Mouse (Mus musculus): ENCODE results near the gene Fam111a. TPM values are rescaled to one million over a fixed set of nuclear protein-coding genes. Genes with fewer than 3 reads are reported as not detected.
"Not testable (repeated sequence)": the region's sequence is repeated elsewhere in the genome, so short reads cannot be mapped to it uniquely, and the experiment has no call there.

The Fam111a gene
- 27.4 and 31.1 TPM in 2 replicates for polyA plus RNA-seq (2014; fragmentation: Nextera tagmentation; extraction: Ambion mirVana)

GRCm38 (mm10) chr19:12545440-12545839 is at the start of gene Fam111a:
Gene Fam111a (plus strand): TSS chr19:12545740.
- H3K9me3 ChIP-seq (ENCODE audit: control insufficient read depth, low read length); H3K36me3 ChIP-seq (ENCODE audit: control insufficient read depth, insufficient read depth, low read length); H3K27ac ChIP-seq (ENCODE audit: low read depth, low read length); H3K27me3 ChIP-seq (ENCODE audit: control insufficient read depth, insufficient read depth, low read length); DNase-seq (ENCODE audit: low spot score, missing footprints); H3K4me1 ChIP-seq (ENCODE audit: control insufficient read depth, insufficient read depth, low read length); ATAC-seq (ENCODE audit: low FRiP score); H3K4me2 ChIP-seq; H3K9ac ChIP-seq (ENCODE audit: low read length); H3K4me3 ChIP-seq (ENCODE audit: low read depth, low read length): not testable (repeated sequence)
- 92% methylated on average over 11 of the region's 11 CpGs for WGBS

- Histone ChIP-seq H3K9me3 (ENCODE audit: control insufficient read depth, low read length) (no peaks in the 10 kb centered on the region), H3K27ac (ENCODE audit: low read depth, low read length) (no peak overlapping the region; the same call in 1 of the 2 replicates), H3K4me3 (ENCODE audit: low read depth, low read length) (no peak overlapping the region), H3K9ac (ENCODE audit: low read length) (no peak overlapping the region), H3K36me3 (ENCODE audit: control insufficient read depth, insufficient read depth, low read length) (peaks cover 16% of the 10 kb centered on the region), H3K4me1 (ENCODE audit: control insufficient read depth, insufficient read depth, low read length) (peaks cover 71% of the 10 kb centered on the region), H3K27me3 (ENCODE audit: control insufficient read depth, insufficient read depth, low read length) (no peaks in the 10 kb centered on the region), H3K4me2 (no peak overlapping the region)
- DNase-seq (ENCODE audit: low spot score, missing footprints) (peak; percentile 80), ATAC-seq (ENCODE audit: low FRiP score) (no peak)
- whole genome bisulfite sequencing, result 69% methylated on average over 2 of the region's 2 CpGs
These were observed 49.3 kb upstream of the Fam111a start for GRCm38 (mm10) chr19:12496241-12496640.

GRCm38 (mm10) chr19:12497909-12498308 is 47.6 kb upstream of the Fam111a start:
- H3K9ac ChIP-seq (ENCODE audit: low read length), result peak overlapping the region; percentile 100; the same call in 1 of the 2 replicates
- peak overlapping the region; percentile 91; the same call in 1 of the 2 replicates for H3K4me3 ChIP-seq (ENCODE audit: low read depth, low read length)
- H3K4me1 ChIP-seq (ENCODE audit: control insufficient read depth, insufficient read depth, low read length), result peaks cover 55% of the 10 kb centered on the region
- 56% methylated on average over 2 of the region's 2 CpGs for WGBS
- H3K36me3 ChIP-seq (ENCODE audit: control insufficient read depth, insufficient read depth, low read length), result peaks cover 4% of the 10 kb centered on the region; the same call in 1 of the 2 replicates
- no peak for ATAC-seq (ENCODE audit: low FRiP score)
- no peaks in the 10 kb centered on the region for H3K9me3 ChIP-seq (ENCODE audit: control insufficient read depth, low read length)
- H3K27ac ChIP-seq (ENCODE audit: low read depth, low read length), result peak overlapping the region; percentile 97; the same call in 1 of the 2 replicates
- peak; percentile 60 for DNase-seq (ENCODE audit: low spot score, missing footprints)
- H3K27me3 ChIP-seq (ENCODE audit: control insufficient read depth, insufficient read depth, low read length), result no peaks in the 10 kb centered on the region
- H3K4me2 ChIP-seq, result peak overlapping the region; percentile 74

- DNase-seq (ENCODE audit: low spot score, missing footprints) (peak; percentile 77), ATAC-seq (ENCODE audit: low FRiP score) (no peak)
- peak overlapping the region; percentile 100 for H3K9ac ChIP-seq (ENCODE audit: low read length)
- H3K4me2 ChIP-seq, result peak overlapping the region; percentile 74
- peak overlapping the region; percentile 97; the same call in 1 of the 2 replicates for H3K27ac ChIP-seq (ENCODE audit: low read depth, low read length)
- peaks cover 52% of the 10 kb centered on the region for H3K4me1 ChIP-seq (ENCODE audit: control insufficient read depth, insufficient read depth, low read length)
- WGBS, result 50% methylated on average over 4 of the region's 4 CpGs
- no peaks in the 10 kb centered on the region for H3K9me3 ChIP-seq (ENCODE audit: control insufficient read depth, low read length)
- peak overlapping the region; percentile 91 for H3K4me3 ChIP-seq (ENCODE audit: low read depth, low read length)
- no peaks in the 10 kb centered on the region for H3K27me3 ChIP-seq (ENCODE audit: control insufficient read depth, insufficient read depth, low read length)
- peaks cover 4% of the 10 kb centered on the region; the same call in 1 of the 2 replicates for H3K36me3 ChIP-seq (ENCODE audit: control insufficient read depth, insufficient read depth, low read length)
These were observed 47.2 kb upstream of the Fam111a start for GRCm38 (mm10) chr19:12498321-12498720.

- peak overlapping the region; percentile 74 for H3K4me2 ChIP-seq
- peaks cover 47% of the 10 kb centered on the region for H3K4me1 ChIP-seq (ENCODE audit: control insufficient read depth, insufficient read depth, low read length)
- H3K9ac ChIP-seq (ENCODE audit: low read length), result peak overlapping the region; percentile 100
- H3K36me3 ChIP-seq (ENCODE audit: control insufficient read depth, insufficient read depth, low read length), result peaks cover 4% of the 10 kb centered on the region; the same call in 1 of the 2 replicates
- no peaks in the 10 kb centered on the region for H3K27me3 ChIP-seq (ENCODE audit: control insufficient read depth, insufficient read depth, low read length)
- ATAC-seq (ENCODE audit: low FRiP score), result no peak
- peak; percentile 69 for DNase-seq (ENCODE audit: low spot score, missing footprints)
- H3K9me3 ChIP-seq (ENCODE audit: control insufficient read depth, low read length), result no peaks in the 10 kb centered on the region
- H3K27ac ChIP-seq (ENCODE audit: low read depth, low read length), result peak overlapping the region; percentile 97; the same call in 1 of the 2 replicates
- peak overlapping the region; percentile 91 for H3K4me3 ChIP-seq (ENCODE audit: low read depth, low read length)
- WGBS, result 38% methylated on average over 1 of the region's 1 CpGs
These were observed 46.6 kb upstream of the Fam111a start for GRCm38 (mm10) chr19:12498941-12499340.

- Histone ChIP-seq H3K4me3 (ENCODE audit: low read depth, low read length) (peak overlapping the region; percentile 91), H3K27me3 (ENCODE audit: control insufficient read depth, insufficient read depth, low read length) (no peaks in the 10 kb centered on the region), H3K9me3 (ENCODE audit: control insufficient read depth, low read length) (no peaks in the 10 kb centered on the region), H3K27ac (ENCODE audit: low read depth, low read length) (peak overlapping the region; percentile 97), H3K9ac (ENCODE audit: low read length) (peak overlapping the region; percentile 100), H3K4me1 (ENCODE audit: control insufficient read depth, insufficient read depth, low read length) (peaks cover 41% of the 10 kb centered on the region), H3K36me3 (ENCODE audit: control insufficient read depth, insufficient read depth, low read length) (peaks cover 4% of the 10 kb centered on the region; the same call in 1 of the 2 replicates), H3K4me2 (peak overlapping the region; percentile 74)
- DNase-seq (ENCODE audit: low spot score, missing footprints) (peak; percentile 88), ATAC-seq (ENCODE audit: low FRiP score) (no peak)
- whole genome bisulfite sequencing, result 5% methylated on average over 2 of the region's 2 CpGs
These were observed 46.1 kb upstream of the Fam111a start for GRCm38 (mm10) chr19:12499485-12499884.

- 0% methylated on average over 3 of the region's 3 CpGs for WGBS
- H3K9me3 ChIP-seq (ENCODE audit: control insufficient read depth, low read length), result no peaks in the 10 kb centered on the region
- H3K4me2 ChIP-seq, result peak overlapping the region; percentile 74
- H3K27me3 ChIP-seq (ENCODE audit: control insufficient read depth, insufficient read depth, low read length), result no peaks in the 10 kb centered on the region
- peaks cover 35% of the 10 kb centered on the region for H3K4me1 ChIP-seq (ENCODE audit: control insufficient read depth, insufficient read depth, low read length)
- peak overlapping the region; percentile 91 for H3K4me3 ChIP-seq (ENCODE audit: low read depth, low read length)
- ATAC-seq (ENCODE audit: low FRiP score) (peak; percentile 54), DNase-seq (ENCODE audit: low spot score, missing footprints) (peak; percentile 94)
- peak overlapping the region; percentile 100 for H3K9ac ChIP-seq (ENCODE audit: low read length)
- peaks cover 4% of the 10 kb centered on the region; the same call in 1 of the 2 replicates for H3K36me3 ChIP-seq (ENCODE audit: control insufficient read depth, insufficient read depth, low read length)
- H3K27ac ChIP-seq (ENCODE audit: low read depth, low read length), result peak overlapping the region; percentile 97
These were observed 45.4 kb upstream of the Fam111a start for GRCm38 (mm10) chr19:12500124-12500523.

GRCm38 (mm10) chr19:12500881-12501311 is 44.6 kb upstream of the Fam111a start:
- Histone ChIP-seq H3K36me3 (ENCODE audit: control insufficient read depth, insufficient read depth, low read length) (peaks cover 4% of the 10 kb centered on the region; the same call in 1 of the 2 replicates), H3K9ac (ENCODE audit: low read length) (peak overlapping the region; percentile 100), H3K4me2 (peak overlapping the region; percentile 74), H3K27me3 (ENCODE audit: control insufficient read depth, insufficient read depth, low read length) (no peaks in the 10 kb centered on the region), H3K4me3 (ENCODE audit: low read depth, low read length) (peak overlapping the region; percentile 91), H3K9me3 (ENCODE audit: control insufficient read depth, low read length) (no peaks in the 10 kb centered on the region), H3K27ac (ENCODE audit: low read depth, low read length) (peak overlapping the region; percentile 97), H3K4me1 (ENCODE audit: control insufficient read depth, insufficient read depth, low read length) (peaks cover 30% of the 10 kb centered on the region)
- WGBS, result under 1% methylated on average over 38 of the region's 38 CpGs
- DNase-seq (ENCODE audit: low spot score, missing footprints) (peak; percentile 94), ATAC-seq (ENCODE audit: low FRiP score) (peak; percentile 41)

Measured in midbrain, embryonic 11.5 days (tissue).